8 mouse cellular contexts compared by ENCODE assay signal in the genomic region with DNA sequence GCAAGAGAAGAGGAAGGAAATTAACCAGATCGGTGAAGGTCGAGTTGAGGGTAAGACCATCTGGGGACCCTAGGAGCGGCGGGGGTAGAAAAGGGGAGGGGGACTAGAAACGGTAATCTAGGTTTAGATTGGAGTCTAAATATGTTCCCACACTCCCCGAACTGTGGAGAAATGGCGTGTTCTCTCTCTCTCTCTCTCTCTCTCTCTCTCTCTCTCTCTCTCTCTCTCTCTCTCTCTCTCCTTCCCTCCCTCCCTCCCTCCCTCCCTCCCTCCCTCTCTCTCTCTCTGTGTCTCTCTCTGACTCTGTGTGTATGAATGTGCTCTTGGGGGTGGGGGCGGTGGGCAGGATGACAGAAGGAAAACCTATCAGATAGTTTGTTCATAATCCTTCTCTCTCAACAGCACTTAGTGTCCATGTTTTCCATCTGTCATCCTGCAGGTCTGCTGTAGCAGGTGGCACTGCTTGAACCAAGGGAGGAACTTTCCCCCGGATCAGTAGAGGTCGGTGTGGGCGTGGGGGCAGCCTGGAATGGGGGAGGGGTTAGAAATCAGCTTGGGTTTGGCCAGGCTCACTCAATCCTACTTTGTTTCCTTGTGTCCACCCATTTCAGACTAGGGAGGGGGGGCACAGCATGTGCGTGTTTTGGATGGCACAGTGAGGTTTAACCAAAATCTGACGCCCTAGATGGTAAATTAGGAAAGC. TPM values are rescaled to one million over a fixed set of nuclear protein-coding genes. Genes with fewer than 3 reads are reported as not detected.
DNase-seq lines count a peak whose midpoint lies in the region; ATAC-seq and TF ChIP-seq lines count a peak whose summit lies in the region.

No protein-coding gene starts in this region.

- no peak for TF ChIP-seq CTCF in C2C12 (IDR thresholded peaks at IDR 0.05; ENCODE audit: control insufficient read depth, insufficient read depth, insufficient read length)

- no peak for ATAC-seq in embryonic facial prominence, embryonic 13.5 days (ENCODE audit: insufficient number of reproducible peaks, insufficient read depth, low FRiP score, low TSS enrichment, low read depth)
- peak; percentile 35 for ATAC-seq in intestine, embryonic 16.5 days
- ATAC-seq in midbrain, embryonic 14.5 days (ENCODE audit: low FRiP score, low TSS enrichment) = peak; percentile 58

- H3K79me2 ChIP-seq in C2C12 (ENCODE audit: control insufficient read depth, insufficient read depth) = no peaks in the 10 kb centered on the region

- H3K27me3 ChIP-seq in C2C12 (ENCODE audit: control insufficient read depth, insufficient read depth, insufficient read length) = no peaks in the 10 kb centered on the region
- H3K27me3 ChIP-seq in embryonic facial prominence, embryonic 13.5 days = peaks cover 17% of the 10 kb centered on the region
- H3K27me3 ChIP-seq in intestine, embryonic 16.5 days (replicated peaks; ENCODE audit: control insufficient read depth, insufficient read depth, low read length) = no peaks in the 10 kb centered on the region
- no peaks in the 10 kb centered on the region for H3K27me3 ChIP-seq in midbrain, embryonic 14.5 days (ENCODE audit: control insufficient read depth, insufficient read depth, low read length)

- no peaks in the 10 kb centered on the region for H3K79me3 ChIP-seq in C2C12 (ENCODE audit: low read depth)

- H3K27ac ChIP-seq in embryonic facial prominence, embryonic 13.5 days = peak overlapping the region; percentile 64; the same call in 1 of the 2 replicates
- H3K27ac ChIP-seq in intestine, embryonic 16.5 days (ENCODE audit: low read length) = peak overlapping the region; percentile 74
- peak overlapping the region; percentile 52; the same call in 1 of the 2 replicates for H3K27ac ChIP-seq in midbrain, embryonic 14.5 days (replicated peaks; ENCODE audit: low read depth, low read length)

- WGBS in embryonic facial prominence, embryonic 13.5 days = 19% methylated on average over 13 of the region's 13 CpGs
- 16% methylated on average over 11 of the region's 13 CpGs for WGBS in intestine, embryonic 16.5 days
- WGBS in midbrain, embryonic 14.5 days = 28% methylated on average over 13 of the region's 13 CpGs

- DNase-seq in cerebellum, adult 11-12 months = peak; percentile 31
- no peak for DNase-seq in cerebellum, adult 8-10 months
- peak; percentile 41 for DNase-seq in midbrain, embryonic 14.5 days
- no peak for DNase-seq in thymus, postnatal 10 days (ENCODE audit: low spot score in 2 of 2)
- DNase-seq in layer of hippocampus, postnatal 36 days = no peak

- peaks cover 10% of the 10 kb centered on the region for H3K4me1 ChIP-seq in embryonic facial prominence, embryonic 13.5 days
- no peaks in the 10 kb centered on the region for H3K4me1 ChIP-seq in intestine, embryonic 16.5 days (ENCODE audit: control insufficient read depth, insufficient read depth, low read length)
- 0 out of 2 replicates have a peak, but pooled peaks cover 4% of the 10 kb centered on the region for H3K4me1 ChIP-seq in midbrain, embryonic 14.5 days (ENCODE audit: control insufficient read depth, insufficient read depth, low read length)

- peak overlapping the region; percentile 77 for H3K9ac ChIP-seq in embryonic facial prominence, embryonic 13.5 days
- peak overlapping the region; percentile 74 for H3K9ac ChIP-seq in intestine, embryonic 16.5 days (ENCODE audit: low read depth, low read length)
- H3K9ac ChIP-seq in midbrain, embryonic 14.5 days (replicated peaks; ENCODE audit: low read length) = peak overlapping the region; percentile 60

- peak overlapping the region; percentile 58 for H3K4me2 ChIP-seq in embryonic facial prominence, embryonic 13.5 days
- H3K4me2 ChIP-seq in intestine, embryonic 16.5 days (ENCODE audit: low read depth, low read length) = peak overlapping the region; percentile 47
- H3K4me2 ChIP-seq in midbrain, embryonic 14.5 days (ENCODE audit: low read length) = peak overlapping the region; percentile 52

- peak overlapping the region; percentile 86 for H3ac ChIP-seq in C2C12 (ENCODE audit: control insufficient read depth, insufficient read length, low read depth)

- no peaks in the 10 kb centered on the region for H3K36me3 ChIP-seq in C2C12 (ENCODE audit: control insufficient read depth, insufficient read depth)
- no peaks in the 10 kb centered on the region for H3K36me3 ChIP-seq in embryonic facial prominence, embryonic 13.5 days
- no peaks in the 10 kb centered on the region for H3K36me3 ChIP-seq in intestine, embryonic 16.5 days (ENCODE audit: control insufficient read depth, insufficient read depth, low read length)
- no peaks in the 10 kb centered on the region for H3K36me3 ChIP-seq in midbrain, embryonic 14.5 days (ENCODE audit: control insufficient read depth, insufficient read depth, low read length)

- H3K9me3 ChIP-seq in embryonic facial prominence, embryonic 13.5 days = no peaks in the 10 kb centered on the region
- no peaks in the 10 kb centered on the region for H3K9me3 ChIP-seq in intestine, embryonic 16.5 days (ENCODE audit: control insufficient read depth, low read length)
- H3K9me3 ChIP-seq in midbrain, embryonic 14.5 days (ENCODE audit: control insufficient read depth, low read length) = no peaks in the 10 kb centered on the region

- peak overlapping the region; percentile 42 for H3K4me3 ChIP-seq in C2C12 (ENCODE audit: insufficient read depth, poor library complexity, severe bottlenecking)
- H3K4me3 ChIP-seq in embryonic facial prominence, embryonic 13.5 days = peak overlapping the region; percentile 60
- H3K4me3 ChIP-seq in intestine, embryonic 16.5 days (ENCODE audit: low read length) = peak overlapping the region; percentile 64
- peak overlapping the region; percentile 56 for H3K4me3 ChIP-seq in midbrain, embryonic 14.5 days (replicated peaks; ENCODE audit: low read depth, low read length)

TF ChIP-seq in C2C12, 6 proteins besides CTCF, POLR2A, EP300 and RAD21:
- TF ChIP-seq FOSL1 (IDR thresholded peaks at IDR 0.05; ENCODE audit: insufficient read depth, low read length, poor library complexity, severe bottlenecking) (no peak), MYOG (IDR thresholded peaks at IDR 0.05; ENCODE audit: control insufficient read depth, extremely low read depth, insufficient read length) (no peak), MYOD1 (IDR thresholded peaks at IDR 0.05; ENCODE audit: control insufficient read depth, insufficient read length, low read depth) (no peak), USF1 (IDR thresholded peaks at IDR 0.05; ENCODE audit: low read depth) (no peak), MAX (IDR thresholded peaks at IDR 0.05) (no peak), CEBPB (IDR thresholded peaks at IDR 0.05; ENCODE audit: low read depth) (no peak)

RNA-seq across cellular contexts. Expression of gene Armcx3, which starts 1.0 kb away (rescaled TPM):
- polyA plus RNA-seq in C2C12 (2012; fragmentation: generic; extraction: Trizol) = 14.0 TPM
- polyA plus RNA-seq in embryonic facial prominence, embryonic 13.5 days (2015; fragmentation: Nextera tagmentation; extraction: Ambion mirVana) = 62.5 and 65.7 TPM in 2 replicates
- 57.9 and 60.6 TPM in 2 replicates for polyA plus RNA-seq in intestine, embryonic 16.5 days (2015; fragmentation: Nextera tagmentation; extraction: Ambion mirVana)
- polyA plus RNA-seq in midbrain, embryonic 14.5 days (2014; fragmentation: Nextera tagmentation; extraction: Ambion mirVana) = 57.3 and 69.9 TPM in 2 replicates
- total RNA-seq in layer of hippocampus, postnatal 36 days (2021) = 10 to 100 TPM; 84.7 to 88.2 TPM

RNA-seq across cellular contexts. Expression of gene Armcx6, which starts 6.2 kb away (rescaled TPM):
- polyA plus RNA-seq in C2C12 (2012; fragmentation: generic; extraction: Trizol) = 6.0 TPM
- polyA plus RNA-seq in embryonic facial prominence, embryonic 13.5 days (2015; fragmentation: Nextera tagmentation; extraction: Ambion mirVana) = 34.5 and 36.6 TPM in 2 replicates
- polyA plus RNA-seq in intestine, embryonic 16.5 days (2015; fragmentation: Nextera tagmentation; extraction: Ambion mirVana) = 14.5 and 14.8 TPM in 2 replicates
- 38.1 and 41.8 TPM in 2 replicates for polyA plus RNA-seq in midbrain, embryonic 14.5 days (2014; fragmentation: Nextera tagmentation; extraction: Ambion mirVana)
- 1 to 10 TPM; 7.1 to 7.8 TPM for total RNA-seq in layer of hippocampus, postnatal 36 days (2021)

RNA-seq across cellular contexts. Expression of gene Armcx1, which starts 39.7 kb away (rescaled TPM):
- 2.7 TPM for polyA plus RNA-seq in C2C12 (2012; fragmentation: generic; extraction: Trizol)
- 63.3 and 68.0 TPM in 2 replicates for polyA plus RNA-seq in embryonic facial prominence, embryonic 13.5 days (2015; fragmentation: Nextera tagmentation; extraction: Ambion mirVana)
- 34.8 and 36.7 TPM in 2 replicates for polyA plus RNA-seq in intestine, embryonic 16.5 days (2015; fragmentation: Nextera tagmentation; extraction: Ambion mirVana)
- polyA plus RNA-seq in midbrain, embryonic 14.5 days (2014; fragmentation: Nextera tagmentation; extraction: Ambion mirVana) = 70.1 and 70.2 TPM in 2 replicates
- total RNA-seq in layer of hippocampus, postnatal 36 days (2021) = 10 to 100 TPM; 58.5 to 60.7 TPM

RNA-seq across cellular contexts. Expression of gene Armcx2, which starts 51.6 kb away (rescaled TPM):
- polyA plus RNA-seq in C2C12 (2012; fragmentation: generic; extraction: Trizol) = 55.5 TPM
- 86.4 and 88.3 TPM in 2 replicates for polyA plus RNA-seq in embryonic facial prominence, embryonic 13.5 days (2015; fragmentation: Nextera tagmentation; extraction: Ambion mirVana)
- 32.7 and 36.5 TPM in 2 replicates for polyA plus RNA-seq in intestine, embryonic 16.5 days (2015; fragmentation: Nextera tagmentation; extraction: Ambion mirVana)
- 81.8 and 90.9 TPM in 2 replicates for polyA plus RNA-seq in midbrain, embryonic 14.5 days (2014; fragmentation: Nextera tagmentation; extraction: Ambion mirVana)
- total RNA-seq in layer of hippocampus, postnatal 36 days (2021) = 10 to 100 TPM; 78.9 to 89.0 TPM

Comparison
In these comparisons a context has a peak if more than half of its experiments do, and no peak if none do; other contexts are left out.
1. DNase-seq: peak in cerebellum, adult 11-12 months (single experiment) and midbrain, embryonic 14.5 days (single experiment); none in cerebellum, adult 8-10 months (single experiment), thymus, postnatal 10 days (0 of 2) and layer of hippocampus, postnatal 36 days (0 of 2).
2. Peak in every context shown above with its lines, with median percentiles within 50 percentile points of each other: H3K4me3 ChIP-seq, H3K27ac ChIP-seq, H3K4me2 ChIP-seq and H3K9ac ChIP-seq.